Mouse (Mus musculus) WW6 (cell line): ENCODE data around the gene Arid4b.
"Not testable (repeated sequence)": the region's sequence is repeated elsewhere in the genome, so short reads cannot be mapped to it uniquely, and the experiment has no call there.

Experiments used
- DNase-seq: peaks from one replicate; pipeline ENCODE4 v3.0.0-alpha.2; 2013; ENCODE audit warnings: low read depth, low spot score

Arid4b gene

GRCm38 (mm10) chr13:14063013-14063941 lies at the start of gene Arid4b, which contains the start of gene Ggps1:
Gene Arid4b (plus strand): TSS chr13:14063232.
Gene Ggps1 (minus strand): TSS chr13:14063488.
- DNase-seq = peak; percentile 93

GRCm38 (mm10) chr13:14014001-14014400 lies 49.0 kb upstream of the Arid4b start:
- DNase-seq = no peak

GRCm38 (mm10) chr13:14014540-14014939 lies 48.5 kb upstream of the Arid4b start:
- no peak for DNase-seq

GRCm38 (mm10) chr13:14015609-14016008 lies 47.4 kb upstream of the Arid4b start:
- no peak for DNase-seq

- no peak for DNase-seq
These were observed 44.7 kb upstream of the Arid4b start for GRCm38 (mm10) chr13:14018283-14018682.

GRCm38 (mm10) chr13:14018852-14019251 lies 44.2 kb upstream of the Arid4b start:
- no peak for DNase-seq

GRCm38 (mm10) chr13:14021417-14021816 lies 41.6 kb upstream of the Arid4b start:
- not testable (repeated sequence) for DNase-seq

- no peak for DNase-seq
These were observed 37.5 kb upstream of the Arid4b start for GRCm38 (mm10) chr13:14025554-14025953.

- no peak for DNase-seq
These were observed 36.7 kb upstream of the Arid4b start for GRCm38 (mm10) chr13:14026154-14026820.

- no peak for DNase-seq
These were observed 29.5 kb upstream of the Arid4b start for GRCm38 (mm10) chr13:14033309-14034072.

- DNase-seq = no peak
These were observed 29.0 kb upstream of the Arid4b start for GRCm38 (mm10) chr13:14034073-14034348.

GRCm38 (mm10) chr13:14035352-14035751 lies 27.7 kb upstream of the Arid4b start:
- DNase-seq = not testable (repeated sequence)

GRCm38 (mm10) chr13:14035875-14036630 lies 27.0 kb upstream of the Arid4b start:
- DNase-seq = no peak

GRCm38 (mm10) chr13:14038911-14039291 lies 24.1 kb upstream of the Arid4b start:
- DNase-seq = no peak

- peak; percentile 73 for DNase-seq
These were observed 23.6 kb upstream of the Arid4b start, which contains the start of gene Tbce for GRCm38 (mm10) chr13:14039292-14039965. Gene Tbce (minus strand): TSS chr13:14039638.

GRCm38 (mm10) chr13:14040186-14040585 lies 22.8 kb upstream of the Arid4b start:
- no peak for DNase-seq

GRCm38 (mm10) chr13:14043851-14044250 lies 19.2 kb upstream of the Arid4b start:
- no peak for DNase-seq

- no peak for DNase-seq
These were observed 18.5 kb upstream of the Arid4b start for GRCm38 (mm10) chr13:14044521-14044920.

- DNase-seq = no peak
These were observed 13.2 kb upstream of the Arid4b start for GRCm38 (mm10) chr13:14049878-14050277.

- DNase-seq = no peak
These were observed 6.2 kb upstream of the Arid4b start for GRCm38 (mm10) chr13:14056801-14057200.

GRCm38 (mm10) chr13:14059582-14059981 lies 3.5 kb upstream of the Arid4b start:
- no peak for DNase-seq
